Mouse (Mus musculus) forebrain, embryonic 16.5 days (tissue): Measurements from ENCODE around the gene Camk2n2. TPM values are rescaled to one million over a fixed set of nuclear protein-coding genes. Genes with fewer than 3 reads are reported as not detected.

ENCODE experiments used
- ATAC-seq: fragments of 200-750 bp; cut with Nextera tagmentation; 2 replicates; pipeline ENCODE4 v1.8.0; 2017; ENCODE audit warnings: mild to moderate bottlenecking, moderate library complexity
- H3K27ac ChIP-seq: fragments of 300-500 bp; sonication (generic); 2 replicates; pipeline ENCODE4 v1.5.1; 2014; ENCODE audit warnings: low read length, control low read depth
- H3K27me3 ChIP-seq: fragments of 300-500 bp; sonication (generic); replicated peaks from 2 replicates; pipeline ENCODE4 v1.6.1; 2014; ENCODE audit warnings: low read length; ENCODE audit not compliant: control insufficient read depth, insufficient read depth
- H3K36me3 ChIP-seq: fragments of 300-500 bp; sonication (generic); 2 replicates; pipeline ENCODE4 v1.6.1; 2014; ENCODE audit not compliant: control insufficient read depth, insufficient read depth
- H3K4me1 ChIP-seq: fragments of 300-500 bp; sonication (generic); replicated peaks from 2 replicates; pipeline ENCODE4 v1.6.1; 2014; ENCODE audit warnings: low read length; ENCODE audit not compliant: control insufficient read depth, insufficient read depth
- H3K4me2 ChIP-seq: fragments of 300-500 bp; sonication (generic); 2 replicates; pipeline ENCODE4 v1.6.1; 2014; ENCODE audit warnings: mild to moderate bottlenecking, low read length, control low read depth
- H3K4me3 ChIP-seq: fragments of 300-500 bp; sonication (generic); replicated peaks from 2 replicates; pipeline ENCODE4 v1.5.1; 2014; ENCODE audit warnings: mild to moderate bottlenecking, low read length, control low read depth
- H3K9ac ChIP-seq: fragments of 300-500 bp; sonication (generic); replicated peaks from 2 replicates; pipeline ENCODE4 v1.6.1; 2014; ENCODE audit warnings: low read depth, low read length, control low read depth
- H3K9me3 ChIP-seq: fragments of 300-500 bp; sonication (generic); 2 replicates; pipeline ENCODE4 v1.6.1; 2016; ENCODE audit warnings: low read length; ENCODE audit not compliant: control insufficient read depth
- WGBS: fragments of 180-500 bp; shearing (Covaris S2); extraction: QIAGEN DNeasy Blood & Tissue Kit; methylation state at CpG from one replicate; pipeline ENCODE4 v1.1.7; 2014; 5-methylcytosine and 5-hydroxymethylcytosine counted together
- polyA plus RNA-seq: library from polyadenylated mRNA; unstranded; fragments of >200 nt; fragmentation: Nextera tagmentation; extraction: Ambion mirVana; gene quantifications from 2 replicates; pipeline ENCODE4 v1.2.1, GENCODE M21; 2015

Camk2n2 gene
- polyA plus RNA-seq, 1 experiment from 2014 or later = 22.5 TPM

DNA sequence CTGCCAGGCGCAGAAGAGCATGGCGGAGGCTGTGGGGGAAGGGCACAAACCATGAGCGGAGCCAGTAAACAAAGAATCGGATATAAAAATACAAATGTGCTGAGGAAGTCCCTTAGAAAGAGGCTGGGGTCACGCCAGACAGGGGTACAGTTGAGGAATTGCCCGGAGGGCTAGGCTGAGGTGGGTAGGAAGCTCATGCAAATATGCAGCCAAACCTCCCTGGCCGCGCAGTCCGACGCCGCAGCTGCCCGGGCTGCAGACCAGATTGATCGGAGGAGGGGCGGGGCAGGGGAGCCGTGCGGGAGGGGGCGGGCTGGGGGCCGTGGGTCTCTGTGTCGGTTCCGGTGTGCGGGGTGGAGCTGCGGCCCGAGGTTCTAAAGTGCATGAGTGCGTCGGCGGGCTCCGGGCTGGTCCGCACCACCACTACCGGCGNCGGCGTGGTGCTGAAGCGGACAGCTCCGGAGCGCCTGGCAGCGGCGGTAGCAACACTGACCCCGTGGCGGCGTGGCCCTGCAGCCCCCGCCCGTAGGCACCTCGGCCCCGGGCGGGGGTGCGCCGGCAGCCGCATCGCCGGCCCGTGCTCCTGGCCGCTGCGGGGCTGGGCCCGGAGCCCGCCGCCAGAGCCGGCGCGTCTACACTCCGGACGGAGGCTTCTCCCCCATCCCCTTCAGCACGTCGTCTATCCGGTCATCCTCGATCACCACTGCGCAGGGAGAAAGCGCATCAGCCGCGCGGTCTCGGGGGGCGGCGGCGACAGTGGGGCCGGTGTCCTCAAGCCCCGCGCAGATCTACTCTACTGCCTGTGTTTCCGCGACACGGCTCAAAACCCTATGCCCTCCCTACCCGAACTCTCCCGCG is 1.3 kb downstream of the Camk2n2 start:
- H3K4me2 ChIP-seq = peak overlapping the region; percentile 92
- H3K27me3 ChIP-seq = no peaks in the 10 kb centered on the region
- no peaks in the 10 kb centered on the region for H3K36me3 ChIP-seq
- H3K9ac ChIP-seq = peak overlapping the region; percentile 72
- H3K4me1 ChIP-seq = peaks cover 16% of the 10 kb centered on the region
- WGBS = under 1% methylated on average over 79 of the region's 83 CpGs
- peak overlapping the region; percentile 78 for H3K4me3 ChIP-seq
- H3K27ac ChIP-seq = peak overlapping the region; percentile 92
- no peaks in the 10 kb centered on the region for H3K9me3 ChIP-seq
- peak; percentile 6; the same call in 1 of the 2 replicates for ATAC-seq

- H3K4me2 ChIP-seq = peak within 1 kb of the TSS; percentile 99
- no peaks in the 10 kb centered on the region for H3K9me3 ChIP-seq
- peaks cover 6% of the 10 kb centered on the region; the same call in 1 of the 2 replicates for H3K36me3 ChIP-seq
- no peaks in the 10 kb centered on the region for H3K27me3 ChIP-seq
- peak; percentile 95 for ATAC-seq
- peak within 1 kb of the TSS; percentile 71 for H3K9ac ChIP-seq
- 1% methylated on average over 41 of the region's 41 CpGs for WGBS
- H3K27ac ChIP-seq = peak within 1 kb of the TSS; percentile 69
- H3K4me1 ChIP-seq = peaks cover 17% of the 10 kb centered on the region
- peak within 1 kb of the TSS; percentile 54 for H3K4me3 ChIP-seq
Measured at GRCm38 (mm10) chr16:20611357-20612227, 9.5 kb downstream of the Camk2n2 start, which contains the start of the genes Eef1akmt4, Gm49333 and Alg3. Eef1akmt4 (plus strand) TSS chr16:20611593. Gm49333 (plus strand) TSS chr16:20611610. Alg3 (minus strand) TSS chr16:20611735.

- Histone ChIP-seq H3K27me3 (no peaks in the 10 kb centered on the region), H3K9ac (peak overlapping the region; percentile 71), H3K4me2 (peak overlapping the region; percentile 99), H3K4me1 (peaks cover 17% of the 10 kb centered on the region), H3K36me3 (peaks cover 10% of the 10 kb centered on the region; the same call in 1 of the 2 replicates), H3K27ac (peak overlapping the region; percentile 69), H3K4me3 (peak overlapping the region; percentile 54), H3K9me3 (no peaks in the 10 kb centered on the region)
- ATAC-seq = peak; percentile 75
- under 1% methylated on average over 28 of the region's 28 CpGs for WGBS
Measured at GRCm38 (mm10) chr16:20610501-20611356, 10.4 kb downstream of the Camk2n2 start.

GRCm38 (mm10) chr16:20604705-20605104 is 16.4 kb downstream of the Camk2n2 start:
- H3K4me2 ChIP-seq = no peak overlapping the region
- H3K9ac ChIP-seq = no peak overlapping the region
- 41% methylated on average over 9 of the region's 9 CpGs for WGBS
- H3K4me1 ChIP-seq = peaks cover 5% of the 10 kb centered on the region
- peak; percentile 32; the same call in 1 of the 2 replicates for ATAC-seq
- H3K27ac ChIP-seq = no peak overlapping the region
- no peaks in the 10 kb centered on the region for H3K27me3 ChIP-seq
- H3K36me3 ChIP-seq = peaks cover 11% of the 10 kb centered on the region; the same call in 1 of the 2 replicates
- no peaks in the 10 kb centered on the region for H3K9me3 ChIP-seq
- H3K4me3 ChIP-seq = no peak overlapping the region

GRCm38 (mm10) chr16:20600511-20600910 is 20.6 kb downstream of the Camk2n2 start:
- Histone ChIP-seq H3K9me3 (no peaks in the 10 kb centered on the region), H3K36me3 (no peaks in the 10 kb centered on the region), H3K4me1 (no peaks in the 10 kb centered on the region), H3K4me3 (no peak overlapping the region), H3K27ac (no peak overlapping the region), H3K4me2 (no peak overlapping the region), H3K27me3 (no peaks in the 10 kb centered on the region), H3K9ac (no peak overlapping the region)
- ATAC-seq = no peak
- WGBS = 67% methylated on average over 5 of the region's 5 CpGs

DNA sequence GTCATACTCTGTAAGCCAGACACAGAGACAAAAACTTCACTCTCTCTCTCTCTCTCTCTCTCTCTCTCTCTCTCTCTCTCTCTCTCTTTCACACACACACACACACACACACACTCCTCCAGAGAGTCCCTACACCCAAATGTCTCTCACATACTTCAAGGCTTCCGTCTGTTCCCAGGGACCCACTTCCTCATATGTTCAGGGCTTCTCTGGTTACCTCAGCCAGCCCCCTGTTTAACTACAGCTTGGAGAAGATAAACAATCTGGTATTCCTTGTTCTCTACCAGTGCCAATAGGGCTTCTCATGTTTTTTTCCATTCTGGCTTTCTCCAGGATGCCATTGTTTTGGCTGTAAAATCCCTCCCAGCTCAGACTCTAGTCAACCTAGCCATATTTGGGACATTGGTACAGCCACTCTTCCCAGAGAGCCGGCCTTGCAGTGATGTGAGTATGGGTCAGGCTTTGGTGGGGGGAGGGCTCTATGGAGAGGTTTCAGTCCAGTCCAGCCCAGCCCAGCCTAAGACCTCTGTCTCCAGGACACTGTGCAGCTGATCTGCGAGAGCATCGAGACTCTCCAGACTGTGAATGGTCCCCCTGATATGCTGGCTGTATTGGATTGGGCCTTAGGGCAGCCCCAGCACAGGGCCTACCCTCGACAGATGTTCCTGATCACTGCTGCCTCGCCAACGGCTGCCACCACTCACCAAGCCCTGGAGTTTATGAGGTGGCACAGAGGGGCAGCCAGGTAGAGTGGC is 24.2 kb downstream of the Camk2n2 start:
- Histone ChIP-seq H3K27ac (no peak overlapping the region), H3K4me1 (no peaks in the 10 kb centered on the region), H3K9ac (no peak overlapping the region), H3K4me3 (no peak overlapping the region), H3K4me2 (no peak overlapping the region), H3K27me3 (peaks cover 8% of the 10 kb centered on the region), H3K36me3 (no peaks in the 10 kb centered on the region), H3K9me3 (no peaks in the 10 kb centered on the region)
- 75% methylated on average over 7 of the region's 7 CpGs for WGBS
- no peak for ATAC-seq

- H3K27me3 ChIP-seq = peaks cover 17% of the 10 kb centered on the region
- H3K4me3 ChIP-seq = no peak overlapping the region
- no peak overlapping the region for H3K27ac ChIP-seq
- 91% methylated on average over 4 of the region's 4 CpGs for WGBS
- H3K9me3 ChIP-seq = no peaks in the 10 kb centered on the region
- H3K4me1 ChIP-seq = peaks cover 7% of the 10 kb centered on the region
- no peak overlapping the region for H3K9ac ChIP-seq
- no peaks in the 10 kb centered on the region for H3K36me3 ChIP-seq
- no peak overlapping the region for H3K4me2 ChIP-seq
- no peak for ATAC-seq
Measured at GRCm38 (mm10) chr16:20595737-20596136, 25.4 kb downstream of the Camk2n2 start.

- no peaks in the 10 kb centered on the region for H3K9me3 ChIP-seq
- H3K27me3 ChIP-seq = peaks cover 22% of the 10 kb centered on the region
- ATAC-seq = no peak
- no peak overlapping the region for H3K4me3 ChIP-seq
- H3K27ac ChIP-seq = no peak overlapping the region
- no peak overlapping the region for H3K9ac ChIP-seq
- 85% methylated on average over 7 of the region's 7 CpGs for WGBS
- H3K36me3 ChIP-seq = no peaks in the 10 kb centered on the region
- H3K4me1 ChIP-seq = peaks cover 12% of the 10 kb centered on the region
- H3K4me2 ChIP-seq = no peak overlapping the region
Measured at GRCm38 (mm10) chr16:20595060-20595673, 25.9 kb downstream of the Camk2n2 start.
